Mouse (Mus musculus) ES-CJ7 (cell line): ENCODE results near the gene Glp2r.

Experiments used
- DNase-seq: peaks from one replicate; pipeline ENCODE4 v3.0.0; 2011; ENCODE audit warnings: low read depth, low spot score

The Glp2r gene

GRCm38 (mm10) chr11:67771053-67771452 lies at the start of gene Glp2r:
TSS of gene Glp2r (minus strand) at chr11:67771153.
- no peak for DNase-seq

GRCm38 (mm10) chr11:67820221-67820620 lies 49.3 kb upstream of the Glp2r start:
- peak; percentile 52 for DNase-seq

GRCm38 (mm10) chr11:67819604-67820003 lies 48.7 kb upstream of the Glp2r start:
- peak; percentile 37 for DNase-seq

GRCm38 (mm10) chr11:67811535-67811934 lies 40.6 kb upstream of the Glp2r start:
- no peak for DNase-seq

- DNase-seq, result no peak
These were observed 37.1 kb upstream of the Glp2r start for GRCm38 (mm10) chr11:67808051-67808450.

- peak; percentile 18 for DNase-seq
These were observed 36.1 kb upstream of the Glp2r start for GRCm38 (mm10) chr11:67806832-67807597.

- DNase-seq, result no peak
These were observed 34.6 kb upstream of the Glp2r start for GRCm38 (mm10) chr11:67805538-67805937.

GRCm38 (mm10) chr11:67801169-67801568 lies 30.2 kb upstream of the Glp2r start:
- no peak for DNase-seq

GRCm38 (mm10) chr11:67800130-67800723 lies 29.3 kb upstream of the Glp2r start:
- no peak for DNase-seq

- no peak for DNase-seq
These were observed 27.0 kb upstream of the Glp2r start, which contains the start of gene Dhrs7c for GRCm38 (mm10) chr11:67797931-67798330. TSS of gene Dhrs7c (plus strand) at chr11:67798187.

- DNase-seq, result no peak
These were observed 19.2 kb upstream of the Glp2r start for GRCm38 (mm10) chr11:67790182-67790581.

- no peak for DNase-seq
These were observed 3.4 kb upstream of the Glp2r start, which contains the start of gene Gsg1l2 for GRCm38 (mm10) chr11:67774379-67774778. TSS of gene Gsg1l2 (plus strand) at chr11:67774608.

- DNase-seq, result peak; percentile 61
These were observed 1.6 kb upstream of the Glp2r start for GRCm38 (mm10) chr11:67772577-67772976.

- no peak for DNase-seq
These were observed 738 bp upstream of the Glp2r start for GRCm38 (mm10) chr11:67771691-67772090.

- DNase-seq, result peak; percentile 17
These were observed 13.4 kb downstream of the Glp2r start for GRCm38 (mm10) chr11:67757373-67758167.

- no peak for DNase-seq
These were observed 14.7 kb downstream of the Glp2r start for GRCm38 (mm10) chr11:67756287-67756686.

- DNase-seq, result no peak
These were observed 29.4 kb downstream of the Glp2r start for GRCm38 (mm10) chr11:67741569-67741968.

GRCm38 (mm10) chr11:67738846-67739490 lies 32.0 kb downstream of the Glp2r start:
- DNase-seq, result no peak

- no peak for DNase-seq
These were observed 32.6 kb downstream of the Glp2r start for GRCm38 (mm10) chr11:67738345-67738744.

- no peak for DNase-seq
These were observed 36.4 kb downstream of the Glp2r start for GRCm38 (mm10) chr11:67734597-67734996.

- DNase-seq, result no peak
These were observed 37.2 kb downstream of the Glp2r start for GRCm38 (mm10) chr11:67733726-67734125.

GRCm38 (mm10) chr11:67731056-67731455 lies 39.9 kb downstream of the Glp2r start:
- DNase-seq, result no peak
